Mouse (Mus musculus) limb, embryonic 10.5 days (tissue): ENCODE measurements around the gene Phlda3. TPM values are rescaled to one million over a fixed set of nuclear protein-coding genes. Genes with fewer than 3 reads are reported as not detected.
A peak's percentile ranks its signal among the peaks of the same experiment; 100 is the strongest.

ENCODE experiments used
- DNase-seq: peaks from one replicate; pipeline ENCODE4 v3.0.0-alpha.2; 2017; ENCODE audit warnings: low spot score
- H3K27ac ChIP-seq: fragments of 300-500 bp; sonication (generic); 2 replicates; pipeline ENCODE4 v1.5.1; 2016; ENCODE audit warnings: mild to moderate bottlenecking
- H3K27me3 ChIP-seq: fragments of 300-500 bp; sonication (generic); 2 replicates; pipeline ENCODE4 v1.6.1; 2016; ENCODE audit warnings: low read depth, mild to moderate bottlenecking; ENCODE audit not compliant: poor library complexity, severe bottlenecking
- H3K36me3 ChIP-seq: fragments of 300-500 bp; sonication (generic); 2 replicates; pipeline ENCODE4 v1.6.1; 2016; ENCODE audit warnings: mild to moderate bottlenecking, moderate library complexity
- H3K4me1 ChIP-seq: fragments of 300-500 bp; sonication (generic); 2 replicates; pipeline ENCODE4 v1.6.1; 2016
- H3K4me3 ChIP-seq: fragments of 300-500 bp; sonication (generic); 2 replicates; pipeline ENCODE4 v1.5.1; 2016; ENCODE audit warnings: mild to moderate bottlenecking, moderate library complexity
- H3K9me3 ChIP-seq: fragments of 300-500 bp; sonication (generic); replicated peaks from 2 replicates; pipeline ENCODE4 v1.6.1; 2016; ENCODE audit warnings: mild to moderate bottlenecking
- whole genome bisulfite sequencing: fragments of 180-500 bp; shearing (Covaris S2); methylation state at CpG from one replicate; pipeline ENCODE4 v1.1.7; 2016; 5-methylcytosine and 5-hydroxymethylcytosine counted together
- polyA plus RNA-seq: library from polyadenylated mRNA; unstranded; fragments of >200 nt; fragmentation: Nextera tagmentation; extraction: Ambion mirVana; gene quantifications from 2 replicates; pipeline ENCODE4 v1.2.1, GENCODE M21; 2016

The Phlda3 gene
- polyA plus RNA-seq, 1 experiment from 2014 or later = 33.0 TPM

DNA sequence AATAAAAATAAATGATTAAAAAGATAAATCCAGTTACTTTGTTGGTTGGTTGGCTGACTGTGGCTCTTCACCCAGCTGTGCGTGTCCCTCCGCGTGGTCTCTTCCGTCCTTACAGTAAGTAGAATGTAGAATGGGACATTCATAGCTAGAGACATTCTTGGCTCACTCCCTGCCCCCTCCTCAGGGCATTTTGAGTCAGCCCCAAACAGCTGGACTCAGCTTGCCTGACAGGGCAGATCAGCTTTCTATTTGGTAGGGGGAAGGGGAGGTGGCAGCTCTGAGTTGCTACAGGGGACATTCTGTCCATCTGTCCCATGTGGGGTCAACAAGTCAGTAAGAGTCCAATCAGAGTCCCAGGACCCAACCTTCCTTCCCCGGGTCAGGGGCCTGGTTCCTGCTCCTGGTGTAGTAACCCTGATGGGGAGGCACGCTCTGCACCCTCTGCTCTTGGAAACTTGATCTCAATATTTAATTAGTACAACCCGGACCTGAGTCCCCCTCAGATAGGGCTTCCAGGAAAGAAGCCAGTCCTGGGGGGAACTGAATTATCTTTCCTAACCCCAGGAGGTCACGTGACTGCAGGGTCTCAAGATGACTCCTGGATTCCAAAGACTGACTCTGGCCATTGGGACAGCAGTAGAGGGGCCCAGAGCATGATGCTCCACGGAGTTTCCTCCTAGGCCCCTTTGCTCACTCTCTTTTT is 2.3 kb upstream of the Phlda3 start:
- Histone ChIP-seq H3K36me3 (peaks cover 4% of the 10 kb centered on the region), H3K27ac (no peak overlapping the region), H3K4me3 (no peak overlapping the region), H3K27me3 (peaks cover 25% of the 10 kb centered on the region), H3K9me3 (no peaks in the 10 kb centered on the region), H3K4me1 (peaks cover 40% of the 10 kb centered on the region)
- WGBS = 65% methylated on average over 9 of the region's 9 CpGs
- DNase-seq = no peak

DNA sequence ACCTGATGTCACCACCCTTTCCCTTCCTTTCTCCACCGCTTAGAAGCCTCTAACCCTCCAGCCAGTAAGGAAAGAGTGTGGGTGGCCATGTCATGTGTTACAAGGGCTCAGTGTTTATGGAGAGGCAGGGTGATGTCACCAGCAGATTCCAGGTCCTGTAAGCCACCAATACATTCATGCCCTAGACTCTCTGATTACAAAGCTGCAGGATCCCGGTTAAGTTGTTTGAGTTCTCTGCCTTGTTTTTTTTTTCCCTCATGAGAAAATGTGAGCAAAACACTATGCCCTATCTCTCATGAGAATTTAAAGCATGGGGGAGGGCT is 1.8 kb upstream of the Phlda3 start:
- no peaks in the 10 kb centered on the region for H3K9me3 ChIP-seq
- no peak for DNase-seq
- H3K36me3 ChIP-seq = peaks cover 9% of the 10 kb centered on the region
- H3K27ac ChIP-seq = no peak overlapping the region
- no peak overlapping the region for H3K4me3 ChIP-seq
- H3K4me1 ChIP-seq = peaks cover 45% of the 10 kb centered on the region
- WGBS = 76% methylated on average over 2 of the region's 2 CpGs
- peaks cover 25% of the 10 kb centered on the region for H3K27me3 ChIP-seq

DNA sequence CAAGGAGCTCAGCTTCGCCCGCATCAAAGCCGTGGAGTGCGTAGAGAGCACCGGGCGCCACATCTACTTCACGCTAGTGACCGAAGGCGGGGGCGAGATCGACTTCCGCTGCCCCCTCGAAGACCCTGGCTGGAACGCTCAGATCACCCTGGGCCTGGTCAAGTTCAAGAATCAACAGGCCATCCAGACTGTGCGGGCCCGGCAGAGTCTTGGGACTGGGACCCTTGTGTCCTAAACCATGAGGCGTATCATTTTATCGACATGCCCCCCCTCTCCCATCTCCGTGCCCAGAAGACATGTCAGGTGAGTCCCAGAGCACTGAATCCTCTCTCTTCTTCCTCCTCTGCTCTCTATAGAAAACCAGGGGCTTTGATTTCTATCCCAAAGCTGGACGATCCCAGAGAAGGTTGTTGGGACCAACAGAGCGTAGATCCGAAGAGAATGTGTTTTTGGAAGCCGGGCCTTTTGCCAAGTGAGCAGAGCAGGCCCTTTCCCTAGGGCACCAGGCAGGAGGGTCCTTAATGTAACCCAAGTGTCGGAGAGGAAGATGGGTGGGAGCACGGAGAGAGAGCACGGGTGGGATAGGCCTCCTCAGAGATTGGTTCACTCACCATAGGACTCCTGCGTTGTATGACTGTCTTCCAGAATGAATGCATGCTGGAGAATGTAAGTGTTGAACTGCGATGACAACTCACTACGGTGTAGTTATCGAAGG is 830 bp downstream of the Phlda3 start:
- Histone ChIP-seq H3K27me3 (peaks cover 25% of the 10 kb centered on the region), H3K9me3 (no peaks in the 10 kb centered on the region), H3K27ac (peak overlapping the region; percentile 93), H3K4me1 (peaks cover 63% of the 10 kb centered on the region), H3K36me3 (peaks cover 13% of the 10 kb centered on the region), H3K4me3 (peak overlapping the region; percentile 71)
- 29% methylated on average over 30 of the region's 30 CpGs for WGBS
- DNase-seq = no peak

DNA sequence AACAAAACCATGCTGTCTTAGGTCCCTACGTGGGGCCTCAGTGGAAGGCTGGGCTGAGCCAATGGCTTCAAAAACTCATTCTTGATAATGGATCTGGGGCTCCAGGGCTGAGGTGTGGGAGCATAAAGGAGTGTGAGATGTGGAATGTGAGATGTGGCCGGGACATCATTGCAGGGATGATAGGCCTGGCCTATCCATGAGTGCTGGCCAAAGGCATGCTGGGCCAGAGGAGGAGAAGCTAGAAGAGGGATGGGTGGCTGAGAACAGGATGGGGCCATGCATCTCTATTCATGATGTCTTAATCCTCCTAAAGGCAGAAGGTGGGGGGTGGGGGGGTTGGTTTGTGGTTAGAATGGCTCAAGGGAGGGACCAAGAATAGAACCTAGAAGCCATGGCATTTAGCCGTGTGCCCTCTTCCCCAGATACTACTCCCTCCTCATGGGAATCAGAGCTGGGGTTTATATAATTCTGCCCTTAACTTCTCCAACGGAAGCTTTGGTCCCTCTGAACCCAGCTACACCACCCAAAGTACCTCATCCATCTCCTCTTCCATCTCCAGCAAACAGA is 1.5 kb downstream of the Phlda3 start:
- Histone ChIP-seq H3K4me1 (peaks cover 63% of the 10 kb centered on the region), H3K27ac (no peak overlapping the region)

DNA sequence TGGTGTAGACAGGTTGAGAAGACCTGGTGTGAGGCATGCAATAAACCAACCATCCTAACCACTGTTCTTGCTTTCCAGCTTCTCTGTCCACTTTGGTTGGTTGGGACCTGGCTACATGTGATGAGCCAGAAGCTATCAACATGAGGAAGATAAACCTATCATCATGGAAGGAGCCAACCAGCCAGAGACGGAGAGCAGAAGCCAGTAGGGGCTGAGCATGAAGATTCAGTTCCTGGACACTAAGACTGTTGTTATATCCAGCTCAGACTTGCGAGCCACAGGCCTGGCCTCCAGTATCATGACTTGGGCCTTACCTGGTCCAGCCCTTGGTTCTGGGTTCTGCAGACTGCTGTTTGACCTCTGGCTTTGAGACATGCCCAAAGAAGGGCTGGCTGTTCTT is 2.5 kb downstream of the Phlda3 start:
- no peak overlapping the region for H3K27ac ChIP-seq
- WGBS = 96% methylated on average over 2 of the region's 2 CpGs
- peaks cover 13% of the 10 kb centered on the region for H3K36me3 ChIP-seq
- peaks cover 25% of the 10 kb centered on the region for H3K27me3 ChIP-seq
- H3K9me3 ChIP-seq = no peaks in the 10 kb centered on the region
- H3K4me3 ChIP-seq = no peak overlapping the region
- H3K4me1 ChIP-seq = peaks cover 62% of the 10 kb centered on the region
- no peak for DNase-seq

More for the DNA sequence above, 1.5 kb downstream of the Phlda3 start:
- H3K36me3 ChIP-seq = peaks cover 13% of the 10 kb centered on the region
- 72% methylated on average over 4 of the region's 4 CpGs for WGBS
- DNase-seq = no peak
- H3K9me3 ChIP-seq = no peaks in the 10 kb centered on the region
- H3K4me3 ChIP-seq = peak overlapping the region; percentile 71
- H3K27me3 ChIP-seq = peaks cover 25% of the 10 kb centered on the region

DNA sequence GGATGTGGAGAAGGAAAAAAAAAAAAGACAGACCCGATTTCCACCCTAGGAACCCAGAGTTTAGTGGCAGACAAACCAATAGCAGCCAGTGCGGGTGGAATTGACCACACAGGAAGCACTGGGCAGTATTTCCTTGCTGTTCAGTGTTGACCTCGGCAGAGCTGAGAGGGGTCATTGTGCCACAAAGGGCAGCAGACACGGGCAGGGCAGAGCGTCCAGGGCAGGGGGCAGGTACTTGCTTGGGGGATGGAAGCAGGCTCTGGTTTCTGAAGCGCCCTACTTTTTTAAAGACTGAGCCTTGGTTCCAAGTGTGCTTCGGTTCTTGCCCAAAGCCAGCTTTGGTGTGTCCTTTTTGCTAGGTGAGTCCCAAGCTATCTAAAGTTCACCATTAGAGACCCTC is 4.3 kb downstream of the Phlda3 start:
- peaks cover 13% of the 10 kb centered on the region for H3K36me3 ChIP-seq
- DNase-seq = no peak
- H3K4me3 ChIP-seq = no peak overlapping the region
- peaks cover 53% of the 10 kb centered on the region for H3K4me1 ChIP-seq
- H3K27ac ChIP-seq = no peak overlapping the region
- H3K9me3 ChIP-seq = no peaks in the 10 kb centered on the region
- 69% methylated on average over 7 of the region's 7 CpGs for WGBS
- H3K27me3 ChIP-seq = peaks cover 20% of the 10 kb centered on the region

DNA sequence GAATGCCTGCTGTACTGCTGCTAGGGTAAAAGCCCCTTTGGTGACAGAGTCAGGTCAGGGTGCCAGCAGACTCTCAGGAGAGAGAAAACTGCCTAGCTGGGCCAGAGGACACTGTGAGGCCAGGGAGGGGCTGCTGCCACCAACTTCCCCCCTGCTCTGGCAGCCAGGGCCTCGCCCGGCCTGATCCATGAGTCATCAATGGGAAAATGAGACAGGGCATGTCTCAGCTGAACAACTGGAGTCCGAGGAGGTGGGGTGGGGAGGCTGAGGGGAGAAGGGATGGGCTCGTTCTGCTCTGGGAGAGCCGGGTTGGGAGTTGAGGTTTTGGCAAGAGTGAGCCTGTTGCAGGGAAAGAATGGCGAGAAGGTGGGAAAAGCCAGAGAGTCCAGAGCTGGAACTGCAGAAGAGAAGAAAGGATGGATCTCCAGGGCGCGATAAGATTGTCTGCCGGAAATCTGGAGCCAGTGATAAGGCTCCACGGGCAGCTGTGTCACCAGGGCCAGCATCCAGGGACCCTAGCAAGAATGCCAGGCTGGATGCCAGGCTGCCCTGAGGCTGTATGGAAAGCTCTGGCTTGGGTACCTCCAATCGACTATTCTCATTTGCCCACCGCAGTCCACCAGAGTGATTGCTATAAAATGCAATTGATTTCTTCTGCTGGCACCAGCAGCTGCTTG is 5.1 kb downstream of the Phlda3 start:
- Histone ChIP-seq H3K27me3 (0 out of 2 replicates have a peak, but pooled peaks cover 12% of the 10 kb centered on the region), H3K4me3 (no peak overlapping the region), H3K27ac (0 out of 2 replicates have a peak overlapping the region, but pooled peaks have one; percentile 16), H3K36me3 (peaks cover 13% of the 10 kb centered on the region), H3K9me3 (no peaks in the 10 kb centered on the region), H3K4me1 (peaks cover 45% of the 10 kb centered on the region)
- no peak for DNase-seq
- WGBS = 69% methylated on average over 12 of the region's 12 CpGs

DNA sequence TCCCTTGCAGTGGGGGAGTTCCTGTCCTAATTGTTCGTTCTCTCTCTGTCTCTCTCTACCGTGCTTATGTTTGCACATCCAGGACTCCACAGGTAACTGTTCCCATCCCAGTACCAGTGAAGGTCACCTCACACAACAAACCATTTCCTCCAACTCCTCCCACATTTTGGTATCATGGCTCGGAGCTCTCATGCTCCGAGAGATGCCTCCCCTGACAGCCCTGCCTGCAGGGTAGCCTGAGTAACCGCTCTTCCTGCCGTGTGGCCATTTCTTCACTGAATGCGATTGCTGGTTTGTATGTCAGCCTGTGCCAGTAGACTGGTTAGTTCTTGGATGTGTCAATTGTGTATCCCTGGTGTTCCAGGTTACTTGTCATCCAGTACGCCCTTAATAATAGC is 5.7 kb downstream of the Phlda3 start:
- Histone ChIP-seq H3K27ac (no peak overlapping the region), H3K9me3 (no peaks in the 10 kb centered on the region), H3K27me3 (0 out of 2 replicates have a peak, but pooled peaks cover 12% of the 10 kb centered on the region), H3K36me3 (peaks cover 13% of the 10 kb centered on the region), H3K4me1 (peaks cover 44% of the 10 kb centered on the region), H3K4me3 (no peak overlapping the region)
- WGBS = 77% methylated on average over 8 of the region's 8 CpGs
- no peak for DNase-seq

DNA sequence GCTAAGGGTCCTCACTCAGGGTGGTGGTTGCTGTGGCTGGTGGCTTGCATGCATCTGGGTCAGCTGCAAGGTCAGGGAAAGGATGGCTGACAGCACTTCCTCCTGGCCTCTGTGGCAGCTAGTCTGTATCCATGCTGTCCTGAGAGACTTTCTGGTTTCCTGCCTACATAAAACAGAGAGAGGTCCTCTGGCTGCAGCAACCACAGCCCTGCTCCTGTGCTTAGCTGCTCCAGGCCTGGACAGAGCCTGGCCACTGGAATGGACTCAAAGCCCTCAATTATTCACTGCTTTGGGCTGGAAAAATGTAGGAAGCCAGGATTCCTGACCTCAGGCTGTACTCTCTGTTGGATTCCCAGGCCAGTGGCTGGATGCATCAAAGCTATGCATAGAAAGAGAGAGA is 10.7 kb downstream of the Phlda3 start:
- H3K4me3 ChIP-seq = no peak overlapping the region
- H3K9me3 ChIP-seq = no peaks in the 10 kb centered on the region
- peak overlapping the region; percentile 7; the same call in 1 of the 2 replicates for H3K27ac ChIP-seq
- H3K27me3 ChIP-seq = peaks cover 6% of the 10 kb centered on the region; the same call in 1 of the 2 replicates
- H3K4me1 ChIP-seq = peaks cover 35% of the 10 kb centered on the region
- no peak for DNase-seq
- H3K36me3 ChIP-seq = no peaks in the 10 kb centered on the region

DNA sequence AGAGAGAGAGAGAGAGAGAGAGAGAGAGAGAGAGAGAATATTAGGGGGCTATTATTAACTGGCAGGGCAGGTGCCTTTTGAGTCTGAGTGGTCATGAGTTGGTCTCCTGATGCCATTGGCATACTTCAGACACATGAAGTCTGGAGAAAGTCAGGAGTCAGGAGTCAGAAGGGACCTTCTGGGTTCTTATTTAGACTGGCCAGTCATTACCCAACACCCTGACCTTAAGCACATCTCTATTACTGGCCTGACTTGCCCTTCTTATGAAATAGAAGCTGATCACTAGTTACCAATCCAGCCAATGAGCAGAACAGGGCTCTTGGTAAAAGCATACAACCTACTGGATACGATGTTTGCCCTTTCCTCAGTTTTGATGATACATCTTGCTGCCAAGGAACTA is 11.1 kb downstream of the Phlda3 start:
- Histone ChIP-seq H3K4me3 (no peak overlapping the region), H3K9me3 (no peaks in the 10 kb centered on the region), H3K27me3 (peaks cover 6% of the 10 kb centered on the region; the same call in 1 of the 2 replicates), H3K36me3 (no peaks in the 10 kb centered on the region), H3K4me1 (peaks cover 35% of the 10 kb centered on the region), H3K27ac (no peak overlapping the region)
- 92% methylated on average over 1 of the region's 1 CpGs for WGBS
- no peak for DNase-seq

DNA sequence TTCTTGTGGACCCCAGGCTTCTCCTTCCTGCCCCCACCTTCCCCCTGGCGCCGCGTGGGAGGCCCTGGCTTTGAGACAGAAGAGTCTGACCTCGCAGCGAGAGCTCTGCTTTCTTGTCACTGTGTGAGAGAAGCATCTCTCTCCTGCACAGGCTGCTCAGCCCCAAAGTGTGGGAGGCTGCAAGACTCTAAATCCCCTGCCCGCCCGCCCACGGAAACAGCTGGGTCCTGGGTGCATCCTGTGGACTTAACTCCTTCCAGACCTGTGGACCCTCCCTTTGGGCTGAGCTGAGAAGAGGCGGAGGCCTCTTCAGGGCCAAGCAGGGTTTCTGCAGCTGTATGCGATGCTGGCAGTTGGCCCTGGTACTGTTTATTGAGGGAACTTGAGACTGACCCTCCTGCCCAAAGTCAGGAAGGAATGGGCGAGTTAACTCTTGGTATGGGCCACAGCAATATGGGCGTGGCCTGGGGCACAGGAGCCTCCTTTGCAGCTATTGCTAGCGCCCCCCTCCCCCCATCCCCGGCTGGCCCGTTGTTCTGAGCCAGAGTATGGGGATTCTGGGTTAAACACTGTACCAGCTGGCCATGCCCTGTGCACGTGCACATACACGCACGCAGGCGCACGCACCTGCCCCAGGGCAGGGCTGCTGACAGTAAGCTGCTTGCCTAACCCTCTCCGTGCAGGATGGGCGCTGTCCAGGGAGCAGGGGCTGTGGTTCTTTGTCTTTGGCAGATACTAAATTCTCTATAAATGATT is 13.0 kb downstream of the Phlda3 start, which contains the start of gene Tnni1:
Gene Tnni1, plus strand, starts transcription at position 655 of the 756 bp plus-strand sequence.
- Histone ChIP-seq H3K9me3 (no peaks in the 10 kb centered on the region), H3K36me3 (no peaks in the 10 kb centered on the region), H3K27me3 (peaks cover 6% of the 10 kb centered on the region; the same call in 1 of the 2 replicates), H3K4me1 (peaks cover 35% of the 10 kb centered on the region), H3K4me3 (0 out of 2 replicates have a peak within 1 kb of the TSS, but pooled peaks have one; percentile 0), H3K27ac (peak within 1 kb of the TSS; percentile 71)
- 41% methylated on average over 22 of the region's 22 CpGs for WGBS
- DNase-seq = peak; percentile 48

DNA sequence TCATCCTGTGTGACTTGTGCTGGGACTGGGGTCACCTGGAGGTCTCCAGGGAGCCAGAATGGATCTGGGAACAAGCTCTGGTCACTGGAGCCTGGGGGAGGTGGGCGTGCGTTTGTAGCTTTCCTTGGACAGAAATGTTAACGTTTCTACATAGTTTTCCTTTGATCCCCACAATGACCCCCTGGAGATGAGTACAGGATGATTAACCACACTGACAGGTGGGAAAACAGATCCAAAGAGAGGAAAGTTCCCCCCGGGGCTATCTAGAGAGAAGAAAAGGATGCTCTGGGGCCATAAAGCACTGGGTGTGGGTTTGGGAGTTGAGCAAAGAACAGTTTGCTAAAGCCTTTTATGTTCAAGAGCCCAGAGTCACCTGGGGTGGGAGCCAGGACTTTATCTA is 14.7 kb downstream of the Phlda3 start:
- no peak for DNase-seq
- Histone ChIP-seq H3K27ac (peak overlapping the region; percentile 57; the same call in 1 of the 2 replicates), H3K4me3 (no peak overlapping the region), H3K27me3 (peaks cover 6% of the 10 kb centered on the region; the same call in 1 of the 2 replicates), H3K9me3 (no peaks in the 10 kb centered on the region), H3K36me3 (no peaks in the 10 kb centered on the region), H3K4me1 (peaks cover 35% of the 10 kb centered on the region)
- 21% methylated on average over 4 of the region's 4 CpGs for WGBS
